ENCODE assay signal across 8 mouse cellular contexts in the genomic region with DNA sequence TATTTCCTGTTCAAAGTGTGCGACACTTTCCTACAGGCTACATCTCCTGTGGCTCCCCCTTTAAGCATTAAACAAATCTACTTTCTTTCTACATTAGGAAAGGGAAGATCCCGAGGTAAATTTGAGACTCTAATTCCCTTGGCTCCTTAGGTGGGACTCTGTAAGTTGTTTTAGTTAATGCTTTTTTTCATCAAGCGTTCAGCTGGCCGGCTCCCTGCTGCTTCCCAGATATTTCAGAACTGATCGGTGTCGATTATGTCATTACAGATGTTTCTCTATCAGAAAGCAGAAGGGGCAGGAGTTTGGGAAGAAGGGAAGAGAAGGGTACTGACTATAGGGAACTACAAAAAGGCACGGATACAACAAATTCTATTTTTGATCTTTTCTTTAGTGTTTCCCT. TPM values are rescaled to one million over a fixed set of nuclear protein-coding genes. Genes with fewer than 3 reads are reported as not detected.
DNase-seq lines count a peak whose midpoint lies in the region; ATAC-seq and TF ChIP-seq lines count a peak whose summit lies in the region.

No protein-coding gene starts in this region.

- H3K4me3 ChIP-seq in lung, postnatal 0 days (ENCODE audit: low read depth, low read length), result peak overlapping the region; percentile 100
- H3K4me3 ChIP-seq in embryonic fibroblast, embryonic 13.5 days (ENCODE audit: insufficient read depth, low read length), result peak overlapping the region; percentile 88
- peak overlapping the region; percentile 94 for H3K4me3 ChIP-seq in limb, embryonic 11.5 days (ENCODE audit: low read depth, low read length)
- H3K4me3 ChIP-seq in small intestine, adult 2 months (ENCODE audit: low read depth, low read length), result peak overlapping the region; percentile 96

- H3K9ac ChIP-seq in lung, postnatal 0 days (replicated peaks; ENCODE audit: low read depth), result peak overlapping the region; percentile 99
- peak overlapping the region; percentile 95 for H3K9ac ChIP-seq in limb, embryonic 11.5 days (ENCODE audit: low read length)

- H3K4me2 ChIP-seq in lung, postnatal 0 days (replicated peaks; ENCODE audit: low read depth, low read length), result peak overlapping the region; percentile 66
- peak overlapping the region; percentile 83 for H3K4me2 ChIP-seq in limb, embryonic 11.5 days (ENCODE audit: low read depth, severe bottlenecking)

- H3K27me3 ChIP-seq in lung, postnatal 0 days (replicated peaks; ENCODE audit: insufficient read depth, low read length), result no peaks in the 10 kb centered on the region
- H3K27me3 ChIP-seq in limb, embryonic 11.5 days (ENCODE audit: control insufficient read depth, insufficient read depth, low read length), result no peaks in the 10 kb centered on the region
- H3K27me3 ChIP-seq in small intestine, adult 2 months (ENCODE audit: control insufficient read depth, insufficient read depth, low read length), result no peaks in the 10 kb centered on the region

- no peak for ATAC-seq in lung, postnatal 0 days
- no peak for ATAC-seq in limb, embryonic 11.5 days (ENCODE audit: insufficient number of reproducible peaks, low FRiP score, low TSS enrichment, low read depth)

- no peak overlapping the region for H3K27ac ChIP-seq in lung, postnatal 0 days (ENCODE audit: low read length)
- no peak overlapping the region for H3K27ac ChIP-seq in embryonic fibroblast, embryonic 13.5 days (ENCODE audit: insufficient read depth, low read length)
- no peak overlapping the region for H3K27ac ChIP-seq in limb, embryonic 11.5 days (replicated peaks; ENCODE audit: low read depth, low read length)
- H3K27ac ChIP-seq in small intestine, adult 2 months (ENCODE audit: insufficient read depth, low read depth, low read length), result no peak overlapping the region

- no peak for TF ChIP-seq POLR2A in embryonic fibroblast, embryonic 13.5 days (IDR thresholded peaks at IDR 0.05; ENCODE audit: low read depth, low read length)
- no peak for TF ChIP-seq POLR2A in small intestine, adult 2 months (IDR thresholded peaks at IDR 0.05; ENCODE audit: low read depth, low read length)

- WGBS in lung, postnatal 0 days, result 12% methylated on average over 7 of the region's 7 CpGs
- WGBS in limb, embryonic 11.5 days, result 19% methylated on average over 7 of the region's 7 CpGs
- 4% methylated on average over 7 of the region's 7 CpGs for WGBS in small intestine, adult 2 months

- H3K36me3 ChIP-seq in lung, postnatal 0 days (ENCODE audit: insufficient read depth, low read length), result peaks cover 21% of the 10 kb centered on the region
- H3K36me3 ChIP-seq in limb, embryonic 11.5 days (ENCODE audit: control insufficient read depth, insufficient read depth, low read length), result peaks cover 14% of the 10 kb centered on the region; the same call in 1 of the 2 replicates
- peaks cover 25% of the 10 kb centered on the region for H3K36me3 ChIP-seq in small intestine, adult 2 months (ENCODE audit: control insufficient read depth, insufficient read depth, low read length)

- TF ChIP-seq EP300 in lung, postnatal 0 days (IDR thresholded peaks at IDR 0.05), result no peak

- H3K4me1 ChIP-seq in lung, postnatal 0 days (ENCODE audit: insufficient read depth, low read depth, low read length), result 0 out of 2 replicates have a peak, but pooled peaks cover 4% of the 10 kb centered on the region
- no peaks in the 10 kb centered on the region for H3K4me1 ChIP-seq in embryonic fibroblast, embryonic 13.5 days (ENCODE audit: control insufficient read depth, insufficient read depth, low read length)
- no peaks in the 10 kb centered on the region for H3K4me1 ChIP-seq in limb, embryonic 11.5 days (ENCODE audit: control insufficient read depth, insufficient read depth, low read length)
- peaks cover 3% of the 10 kb centered on the region for H3K4me1 ChIP-seq in small intestine, adult 2 months (ENCODE audit: control insufficient read depth, insufficient read depth, insufficient read length, low read length)

- TF ChIP-seq CTCF in lung, postnatal 0 days (IDR thresholded peaks at IDR 0.05), result no peak
- no peak for TF ChIP-seq CTCF in embryonic fibroblast, embryonic 13.5 days (IDR thresholded peaks at IDR 0.05; ENCODE audit: borderline replicate concordance, insufficient read depth, low read length)
- TF ChIP-seq CTCF in small intestine, adult 2 months (IDR thresholded peaks at IDR 0.05; ENCODE audit: extremely low read depth, insufficient read length, insufficient replicate concordance, low read depth, low read length), result no peak

- no peak for DNase-seq in lung, postnatal 0 days (ENCODE audit: low spot score)
- DNase-seq in lung, postnatal 25 days (ENCODE audit: low spot score), result no peak
- DNase-seq in limb, embryonic 11.5 days (ENCODE audit: low spot score), result no peak
- no peak for DNase-seq in adrenal gland, adult (ENCODE audit: inconsistent age in 2 of 2, low spot score in 1 of 2)
- DNase-seq in urinary bladder, postnatal 14 days (ENCODE audit: low spot score), result no peak
- DNase-seq in adrenal gland, adult 2 months, result no peak

- no peaks in the 10 kb centered on the region for H3K9me3 ChIP-seq in lung, postnatal 0 days (ENCODE audit: low read length)
- no peaks in the 10 kb centered on the region for H3K9me3 ChIP-seq in limb, embryonic 11.5 days (ENCODE audit: control insufficient read depth, low read length)

RNA-seq across cellular contexts. Expression of a gene that starts 0.3 kb away (rescaled TPM):
- 1.8 and 2.2 TPM in 2 replicates for polyA plus RNA-seq in lung, postnatal 0 days (2015; fragmentation: Nextera tagmentation; extraction: Ambion mirVana)
- polyA plus RNA-seq in embryonic fibroblast, embryonic 13.5 days (2011; ENCODE audit: insufficient read length, low read depth, missing spikeins), result 0.63 and 1.4 TPM in 2 replicates
- polyA plus RNA-seq in limb, embryonic 11.5 days (2014; fragmentation: Nextera tagmentation; extraction: Ambion mirVana), result 1.8 and 2.7 TPM in 2 replicates
- polyA plus RNA-seq in small intestine, adult 2 months (2012; rRNA removed), result 0.28 and 0.56 TPM in 2 replicates
- total RNA-seq in adrenal gland, adult 2 months (2021), result 1 to 10 TPM in 1 of 2 experiments, under 1 TPM in 1; 0.41 to 1.1 TPM
- polyA plus RNA-seq in adrenal gland, adult 2 months (2012; rRNA removed), result 0.21 and 0.71 TPM in 2 replicates

RNA-seq across cellular contexts. Expression of a gene that starts 0.9 kb away (rescaled TPM):
- polyA plus RNA-seq in lung, postnatal 0 days (2015; fragmentation: Nextera tagmentation; extraction: Ambion mirVana), result 44.4 and 46.1 TPM in 2 replicates
- 68.5 and 85.3 TPM in 2 replicates for polyA plus RNA-seq in embryonic fibroblast, embryonic 13.5 days (2011; ENCODE audit: insufficient read length, low read depth, missing spikeins)
- 169 and 183 TPM in 2 replicates for polyA plus RNA-seq in limb, embryonic 11.5 days (2014; fragmentation: Nextera tagmentation; extraction: Ambion mirVana)
- 16.0 and 32.0 TPM in 2 replicates for polyA plus RNA-seq in small intestine, adult 2 months (2012; rRNA removed)
- 10 to 100 TPM; 72.6 to 79.2 TPM for total RNA-seq in adrenal gland, adult 2 months (2021)
- 47.4 and 55.0 TPM in 2 replicates for polyA plus RNA-seq in adrenal gland, adult 2 months (2012; rRNA removed)

RNA-seq across cellular contexts. Expression of a gene that starts 8.1 kb away (rescaled TPM):
- polyA plus RNA-seq in lung, postnatal 0 days (2015; fragmentation: Nextera tagmentation; extraction: Ambion mirVana), result 2.3 and 3.4 TPM in 2 replicates
- not detected in 2 replicates for polyA plus RNA-seq in embryonic fibroblast, embryonic 13.5 days (2011; ENCODE audit: insufficient read length, low read depth, missing spikeins)
- polyA plus RNA-seq in limb, embryonic 11.5 days (2014; fragmentation: Nextera tagmentation; extraction: Ambion mirVana), result not detected in 2 replicates
- polyA plus RNA-seq in small intestine, adult 2 months (2012; rRNA removed), result not detected in 2 replicates
- total RNA-seq in adrenal gland, adult 2 months (2021), result under 1 TPM in 1 of 2 experiments, not detected in 1; 0.23 TPM
- polyA plus RNA-seq in adrenal gland, adult 2 months (2012; rRNA removed), result not detected in 2 replicates

RNA-seq across cellular contexts. Expression of a gene that starts 19.1 kb away (rescaled TPM):
- 424 and 464 TPM in 2 replicates for polyA plus RNA-seq in lung, postnatal 0 days (2015; fragmentation: Nextera tagmentation; extraction: Ambion mirVana)
- 31.3 and 46.4 TPM in 2 replicates for polyA plus RNA-seq in embryonic fibroblast, embryonic 13.5 days (2011; ENCODE audit: insufficient read length, low read depth, missing spikeins)
- polyA plus RNA-seq in limb, embryonic 11.5 days (2014; fragmentation: Nextera tagmentation; extraction: Ambion mirVana), result 78.5 and 79.9 TPM in 2 replicates
- 401 and 773 TPM in 2 replicates for polyA plus RNA-seq in small intestine, adult 2 months (2012; rRNA removed)
- total RNA-seq in adrenal gland, adult 2 months (2021), result 100 to 1,000 TPM; 168 to 169 TPM
- polyA plus RNA-seq in adrenal gland, adult 2 months (2012; rRNA removed), result 593 and 681 TPM in 2 replicates

RNA-seq across cellular contexts. Expression of a gene that starts 22.9 kb away (rescaled TPM):
- 1.5 and 1.6 TPM in 2 replicates for polyA plus RNA-seq in lung, postnatal 0 days (2015; fragmentation: Nextera tagmentation; extraction: Ambion mirVana)
- polyA plus RNA-seq in embryonic fibroblast, embryonic 13.5 days (2011; ENCODE audit: insufficient read length, low read depth, missing spikeins), result 0.28 and 0.72 TPM in 2 replicates
- 0.92 and 0.96 TPM in 2 replicates for polyA plus RNA-seq in limb, embryonic 11.5 days (2014; fragmentation: Nextera tagmentation; extraction: Ambion mirVana)
- 2.0 and 3.9 TPM in 2 replicates for polyA plus RNA-seq in small intestine, adult 2 months (2012; rRNA removed)
- total RNA-seq in adrenal gland, adult 2 months (2021), result 10 to 100 TPM in 1 of 2 experiments, 1 to 10 TPM in 1; 6.3 to 11.6 TPM
- 0.25 and 0.34 TPM in 2 replicates for polyA plus RNA-seq in adrenal gland, adult 2 months (2012; rRNA removed)
